Mouse (Mus musculus) megakaryocyte, embryonic 14.5 days (primary cell): ENCODE results near the gene Ilkap. TPM values are rescaled to one million over a fixed set of nuclear protein-coding genes. Genes with fewer than 3 reads are reported as not detected.

Experiments used
- H3K27me3 ChIP-seq: replicated peaks from 2 replicates; pipeline ENCODE3; 2012; ENCODE audit warnings: inconsistent platforms
- H3K36me3 ChIP-seq: replicated peaks from 2 replicates; pipeline ENCODE3; 2012; ENCODE audit warnings: low read length, inconsistent platforms, mixed read lengths
- H3K4me1 ChIP-seq: 2 replicates; pipeline ENCODE4 v1.6.1; 2012; ENCODE audit warnings: inconsistent platforms
- H3K4me3 ChIP-seq: replicated peaks from 2 replicates; pipeline ENCODE3; 2012; ENCODE audit warnings: moderate library complexity, mild to moderate bottlenecking, inconsistent platforms
- H3K9me3 ChIP-seq: 2 replicates; pipeline ENCODE4 v1.6.1; 2012; ENCODE audit warnings: inconsistent platforms
- FLI1 ChIP-seq: IDR thresholded peaks from 2 replicates; pipeline ENCODE4 v1.6.1; 2012; ENCODE audit warnings: low read length, inconsistent platforms, mixed read lengths
- GATA1 ChIP-seq: IDR thresholded peaks from 3 replicates; pipeline ENCODE4 v1.6.1; 2012; ENCODE audit warnings: mixed read lengths, low read length, inconsistent platforms, borderline replicate concordance
- polyA plus RNA-seq: library from polyadenylated mRNA; stranded (reverse); fragments of >175 nt; gene quantifications from 2 replicates; pipeline ENCODE4 v1.2.3, GENCODE M21; 2012; ENCODE audit warnings: low replicate concordance; ENCODE audit not compliant: insufficient read depth

Ilkap gene
- polyA plus RNA-seq, 1 experiment: 52.5 TPM

GRCm38 (mm10) chr1:91436380-91437082 lies 37.9 kb upstream of the Ilkap start:
- H3K9me3 ChIP-seq: no peaks in the 10 kb centered on the region
- H3K36me3 ChIP-seq: peaks cover 72% of the 10 kb centered on the region
- TF ChIP-seq FLI1: no peak
- no peaks in the 10 kb centered on the region for H3K27me3 ChIP-seq
- peaks cover 56% of the 10 kb centered on the region for H3K4me1 ChIP-seq
- no peak overlapping the region for H3K4me3 ChIP-seq

GRCm38 (mm10) chr1:91435606-91436130 lies 37.1 kb upstream of the Ilkap start:
- Histone ChIP-seq H3K27me3 (no peaks in the 10 kb centered on the region), H3K36me3 (peaks cover 79% of the 10 kb centered on the region), H3K4me1 (peaks cover 47% of the 10 kb centered on the region), H3K4me3 (no peak overlapping the region), H3K9me3 (no peaks in the 10 kb centered on the region)
- TF ChIP-seq GATA1: no peak
- no peak for TF ChIP-seq FLI1

- peaks cover 77% of the 10 kb centered on the region for H3K36me3 ChIP-seq
- no peak for TF ChIP-seq GATA1
Observed at GRCm38 (mm10) chr1:91434905-91435304, 36.3 kb upstream of the Ilkap start.

GRCm38 (mm10) chr1:91430761-91431160 lies 32.1 kb upstream of the Ilkap start:
- peaks cover 90% of the 10 kb centered on the region for H3K36me3 ChIP-seq
- H3K4me1 ChIP-seq: peaks cover 15% of the 10 kb centered on the region
- H3K9me3 ChIP-seq: no peaks in the 10 kb centered on the region
- no peaks in the 10 kb centered on the region for H3K27me3 ChIP-seq
- H3K4me3 ChIP-seq: no peak overlapping the region
- no peak for TF ChIP-seq GATA1
- no peak for TF ChIP-seq FLI1

More at GRCm38 (mm10) chr1:91434905-91435304, 36.3 kb upstream of the Ilkap start:
- no peaks in the 10 kb centered on the region for H3K27me3 ChIP-seq
- H3K4me3 ChIP-seq: no peak overlapping the region
- H3K4me1 ChIP-seq: peaks cover 40% of the 10 kb centered on the region
- no peaks in the 10 kb centered on the region for H3K9me3 ChIP-seq

GRCm38 (mm10) chr1:91429212-91429611 lies 30.6 kb upstream of the Ilkap start:
- Histone ChIP-seq H3K4me1 (peaks cover 11% of the 10 kb centered on the region), H3K9me3 (no peaks in the 10 kb centered on the region), H3K27me3 (no peaks in the 10 kb centered on the region), H3K36me3 (peaks cover 81% of the 10 kb centered on the region), H3K4me3 (no peak overlapping the region)
- no peak for TF ChIP-seq FLI1
- TF ChIP-seq GATA1: no peak

- H3K9me3 ChIP-seq: no peaks in the 10 kb centered on the region
- H3K27me3 ChIP-seq: no peaks in the 10 kb centered on the region
- no peak for TF ChIP-seq GATA1
- TF ChIP-seq FLI1: no peak
- H3K4me3 ChIP-seq: no peak overlapping the region
- peaks cover 11% of the 10 kb centered on the region for H3K4me1 ChIP-seq
- H3K36me3 ChIP-seq: peaks cover 81% of the 10 kb centered on the region
Observed at GRCm38 (mm10) chr1:91428614-91429013, 30.0 kb upstream of the Ilkap start.

- Histone ChIP-seq H3K4me3 (no peak overlapping the region), H3K4me1 (peaks cover 11% of the 10 kb centered on the region), H3K9me3 (no peaks in the 10 kb centered on the region), H3K27me3 (no peaks in the 10 kb centered on the region), H3K36me3 (peaks cover 64% of the 10 kb centered on the region)
- TF ChIP-seq GATA1 (no peak), FLI1 (no peak)
Observed at GRCm38 (mm10) chr1:91426397-91426796, 27.8 kb upstream of the Ilkap start.

GRCm38 (mm10) chr1:91420601-91421065 lies 22.0 kb upstream of the Ilkap start:
- H3K4me3 ChIP-seq: no peak overlapping the region
- no peaks in the 10 kb centered on the region for H3K9me3 ChIP-seq
- peaks cover 2% of the 10 kb centered on the region for H3K27me3 ChIP-seq
- H3K4me1 ChIP-seq: peaks cover 19% of the 10 kb centered on the region; the same call in 1 of the 2 replicates
- TF ChIP-seq FLI1: no peak
- no peak for TF ChIP-seq GATA1
- H3K36me3 ChIP-seq: peaks cover 57% of the 10 kb centered on the region

- no peak for TF ChIP-seq GATA1
- H3K36me3 ChIP-seq: peaks cover 55% of the 10 kb centered on the region
- no peak overlapping the region for H3K4me3 ChIP-seq
- peaks cover 23% of the 10 kb centered on the region for H3K4me1 ChIP-seq
- no peaks in the 10 kb centered on the region for H3K9me3 ChIP-seq
- peaks cover 2% of the 10 kb centered on the region for H3K27me3 ChIP-seq
Observed at GRCm38 (mm10) chr1:91419862-91420600, 21.4 kb upstream of the Ilkap start.

GRCm38 (mm10) chr1:91417991-91418390 lies 19.4 kb upstream of the Ilkap start:
- H3K4me3 ChIP-seq: no peak overlapping the region
- no peaks in the 10 kb centered on the region for H3K9me3 ChIP-seq
- no peak for TF ChIP-seq FLI1
- no peak for TF ChIP-seq GATA1
- H3K27me3 ChIP-seq: peaks cover 2% of the 10 kb centered on the region
- H3K36me3 ChIP-seq: peaks cover 44% of the 10 kb centered on the region
- peaks cover 42% of the 10 kb centered on the region for H3K4me1 ChIP-seq
